Mouse (Mus musculus) CH12.LX (cell line): ENCODE measurements around the gene Rnase4.

ENCODE experiments used
- BHLHE40 ChIP-seq: IDR thresholded peaks from 2 replicates; pipeline ENCODE4 v1.6.1; 2011; ENCODE audit warnings: mild to moderate bottlenecking, low read depth, low read length, improper control_type of control experiment
- CTCF ChIP-seq, 2 experiments: IDR thresholded peaks in 1 of 2; conservative IDR thresholded peaks in 1 of 2; 2 replicates each; pipeline ENCODE4 v1.5.1; 2011 to 2012; ENCODE audit warnings: low read depth in 2 of 2, low read length in 2 of 2, improper control_type of control experiment in 1 of 2, inconsistent platforms in 1 of 2, mild to moderate bottlenecking in 1 of 2, moderate library complexity in 1 of 2
- EP300 ChIP-seq: IDR thresholded peaks from 2 replicates; pipeline ENCODE4 v1.6.1; 2011; ENCODE audit warnings: low read length, improper control_type of control experiment
- ETS1 ChIP-seq: conservative IDR thresholded peaks from 2 replicates; pipeline ENCODE4 v1.6.1; 2012; ENCODE audit warnings: low read depth, mild to moderate bottlenecking, inconsistent platforms, low read length, improper control_type of control experiment, moderate library complexity
- JUN ChIP-seq: IDR thresholded peaks from 2 replicates; pipeline ENCODE4 v1.6.1; 2011; ENCODE audit warnings: low read depth, mild to moderate bottlenecking, low read length, improper control_type of control experiment, moderate library complexity; ENCODE audit not compliant: insufficient read depth
- MAFK ChIP-seq: IDR thresholded peaks from 2 replicates; pipeline ENCODE4 v1.6.1; 2011; ENCODE audit warnings: low read length, improper control_type of control experiment; ENCODE audit not compliant: insufficient replicate concordance
- MXI1 ChIP-seq: IDR thresholded peaks from 2 replicates; pipeline ENCODE4 v1.6.1; 2011; ENCODE audit warnings: mild to moderate bottlenecking, low read depth, low read length, improper control_type of control experiment
- POLR2A ChIP-seq: IDR thresholded peaks from 2 replicates; pipeline ENCODE4 v1.6.1; 2011; ENCODE audit warnings: low read depth, mild to moderate bottlenecking, improper control_type of control experiment, low read length
- RCOR1 ChIP-seq: conservative IDR thresholded peaks from 2 replicates; pipeline ENCODE4 v1.6.1; 2012; ENCODE audit warnings: low read depth, mild to moderate bottlenecking, inconsistent platforms, low read length, improper control_type of control experiment
- USF2 ChIP-seq: conservative IDR thresholded peaks from 2 replicates; pipeline ENCODE4 v1.6.1; 2011; ENCODE audit warnings: low read depth, low read length, improper control_type of control experiment
- ZKSCAN1 ChIP-seq: IDR thresholded peaks from 2 replicates; pipeline ENCODE4 v1.6.1; 2012; ENCODE audit warnings: low read depth, inconsistent platforms, low read length, improper control_type of control experiment, borderline replicate concordance
- ZMIZ1 ChIP-seq: IDR thresholded peaks from 2 replicates; pipeline ENCODE4 v1.6.1; 2012; ENCODE audit warnings: low read depth, mild to moderate bottlenecking, inconsistent platforms, low read length, improper control_type of control experiment
- ZNF384 ChIP-seq: IDR thresholded peaks from 2 replicates; pipeline ENCODE4 v1.6.1; 2012; ENCODE audit warnings: low read depth, low read length, improper control_type of control experiment, inconsistent platforms

DNA sequence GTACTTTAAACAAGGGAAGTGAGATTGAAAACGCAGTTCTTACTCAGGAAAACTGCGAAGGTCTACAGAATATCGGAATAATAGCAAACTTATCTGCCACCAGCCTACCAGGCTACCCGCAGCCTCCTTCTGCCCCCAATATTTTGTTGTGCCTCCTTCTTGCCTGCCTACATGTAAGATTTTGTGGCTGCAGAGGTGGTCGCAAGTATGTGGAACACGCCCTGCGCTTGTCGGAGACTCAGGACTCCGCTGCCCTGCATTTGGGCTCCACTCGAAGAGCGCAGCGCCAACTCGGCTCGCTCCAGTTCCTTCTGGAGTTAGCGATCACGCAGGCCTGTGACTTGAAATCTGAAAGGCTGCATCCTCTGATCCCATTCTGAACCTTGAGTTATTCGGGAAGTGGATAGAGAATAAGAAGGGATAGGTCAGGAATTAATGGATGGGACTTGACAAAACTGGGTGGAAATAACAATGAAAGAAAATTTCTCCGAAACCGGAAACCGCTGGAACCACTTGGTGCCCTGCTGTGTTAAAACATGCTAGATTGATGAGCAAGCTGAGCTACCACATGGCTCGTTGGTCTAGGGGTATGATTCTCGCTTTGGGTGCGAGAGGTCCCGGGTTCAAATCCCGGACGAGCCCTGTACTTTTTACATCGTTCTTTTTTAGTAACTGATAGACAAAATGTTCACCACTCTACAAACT, 648 bp upstream of the Rnase4 start:
- TF ChIP-seq POLR2A (no peak), RCOR1 (no peak), MXI1 (peak; percentile 39; the same call in 1 of the 2 replicates), EP300 (no peak), BHLHE40 (no peak), CTCF (conservative IDR thresholded peaks at IDR 0.05 in 1 of 2, IDR thresholded peaks at IDR 0.05 in 1 of 2; ENCODE audit: low read depth in 2 of 2, low read length in 2 of 2) (no peak; a peak in 1 of 4 replicates), JUN (no peak), ZNF384 (no peak), ZMIZ1 (no peak), ETS1 (no peak), USF2 (no peak), ZKSCAN1 (no peak), MAFK (peak; percentile 96)
